Mouse (Mus musculus) MEL (cell line): Measurements from ENCODE around the gene Efcab5. TPM values are rescaled to one million over a fixed set of nuclear protein-coding genes. Genes with fewer than 3 reads are reported as not detected.

Experiments used
- DNase-seq: peaks from one replicate; pipeline ENCODE4 v3.0.0; 2011; ENCODE audit warnings: low read depth, low spot score
- H3K27ac ChIP-seq: 2 replicates; pipeline ENCODE4 v1.5.1; 2012; ENCODE audit warnings: low read depth, mild to moderate bottlenecking, control low read depth, low read length, moderate library complexity; ENCODE audit not compliant: control insufficient read depth
- H3K27me3 ChIP-seq, 2 experiments: fragments of 150-350 bp in 1 of 2; sonication (generic) in 1 of 2; 2 replicates each; pipeline ENCODE4 v1.6.1; 2012; ENCODE audit warnings: low read length in 2 of 2, mild to moderate bottlenecking in 2 of 2, improper control_type of control experiment in 1 of 2, moderate library complexity in 1 of 2; ENCODE audit not compliant: insufficient read depth in 2 of 2, control insufficient read depth in 1 of 2
- H3K36me3 ChIP-seq, 2 experiments: 2 replicates each; pipeline ENCODE4 v1.6.1; 2012 to 2014; ENCODE audit warnings: low read length in 2 of 2, improper control_type of control experiment in 1 of 2, inconsistent platforms in 1 of 2, mild to moderate bottlenecking in 1 of 2; ENCODE audit not compliant: insufficient read depth in 2 of 2, control insufficient read depth in 1 of 2
- H3K4me1 ChIP-seq, 2 experiments: fragments of 150-350 bp in 1 of 2; sonication (generic) in 1 of 2; 2 replicates each; pipeline ENCODE4 v1.6.1; 2012; ENCODE audit warnings: low read length in 2 of 2, improper control_type of control experiment in 1 of 2, mild to moderate bottlenecking in 1 of 2; ENCODE audit not compliant: insufficient read depth in 2 of 2, control insufficient read depth in 1 of 2
- H3K4me3 ChIP-seq, 2 experiments: fragments of 150-350 bp in 1 of 2; sonication (generic) in 1 of 2; 2 replicates each; pipeline ENCODE4 v1.5.1; 2012; ENCODE audit warnings: low read depth in 2 of 2, low read length in 2 of 2, mild to moderate bottlenecking in 2 of 2, moderate library complexity in 2 of 2, control low read depth in 1 of 2, improper control_type of control experiment in 1 of 2; ENCODE audit not compliant: control insufficient read depth in 1 of 2, insufficient read depth in 1 of 2
- H3K79me2 ChIP-seq: 2 replicates; pipeline ENCODE4 v1.6.1; 2012; ENCODE audit warnings: mild to moderate bottlenecking, low read length, moderate library complexity; ENCODE audit not compliant: control insufficient read depth, poor library complexity, insufficient read depth
- H3K9ac ChIP-seq: 2 replicates; pipeline ENCODE4 v1.6.1; 2012; ENCODE audit warnings: low read depth, mild to moderate bottlenecking, control low read depth, low read length, moderate library complexity; ENCODE audit not compliant: control insufficient read depth, poor library complexity, severe bottlenecking
- H3K9me3 ChIP-seq: fragments of 150-350 bp; sonication (generic); replicated peaks from 2 replicates; pipeline ENCODE4 v1.6.1; 2012; ENCODE audit warnings: mild to moderate bottlenecking, low read length, improper control_type of control experiment, moderate library complexity; ENCODE audit not compliant: insufficient read depth
- CHD2 ChIP-seq: IDR thresholded peaks from 2 replicates; pipeline ENCODE4 v1.6.1; 2011; ENCODE audit warnings: low read length, improper control_type of control experiment
- GATA1 ChIP-seq: IDR thresholded peaks from 2 replicates; pipeline ENCODE4 v1.6.1; 2011; ENCODE audit warnings: low read depth, low read length, improper control_type of control experiment
- MAFK ChIP-seq: IDR thresholded peaks from 2 replicates; pipeline ENCODE4 v1.6.1; 2011; ENCODE audit warnings: low read depth, mild to moderate bottlenecking, low read length, improper control_type of control experiment, borderline replicate concordance
- POLR2AphosphoS5 ChIP-seq: IDR thresholded peaks from 2 replicates; pipeline ENCODE4 v1.6.1; 2012; ENCODE audit warnings: low read depth, borderline replicate concordance, mild to moderate bottlenecking, inconsistent platforms, low read length, moderate library complexity, mixed read lengths
- SMC3 ChIP-seq: IDR thresholded peaks from 2 replicates; pipeline ENCODE4 v1.6.1; 2011; ENCODE audit warnings: low read depth, low read length, improper control_type of control experiment
- TCF12 ChIP-seq: IDR thresholded peaks from 2 replicates; pipeline ENCODE4 v1.6.1; 2014; ENCODE audit warnings: low read depth, mild to moderate bottlenecking, inconsistent platforms, low read length, improper control_type of control experiment, moderate library complexity
- ZC3H11A ChIP-seq: IDR thresholded peaks from 2 replicates; pipeline ENCODE4 v1.6.1; 2012; ENCODE audit warnings: low read depth, mild to moderate bottlenecking, inconsistent platforms, low read length, improper control_type of control experiment
- polyA plus RNA-seq, 2 experiments: library from polyadenylated mRNA; stranded (reverse) in 1 of 2; unstranded in 1 of 2; fragments of >175 nt in 1 of 2; fragments of >200 nt in 1 of 2; gene quantifications; 2 replicates each; pipeline versions ENCODE4 v1.2.1 to v1.2.4; 2012; ENCODE audit warnings: low replicate concordance in 2 of 2, low read depth in 1 of 2; ENCODE audit not compliant: insufficient read length in 2 of 2, insufficient read depth in 1 of 2, missing spikeins in 1 of 2
- total RNA-seq: library from RNA; depleted of rRNA; stranded (reverse); fragments of 300-350 nt; gene quantifications from 2 replicates; pipeline ENCODE4 v1.2.3, GENCODE M21; 2012; rRNA removed

Gene Efcab5
- total and polyA plus RNA-seq, 3 experiments, result 0.27 to 0.29 TPM; not detected in 1

DNA sequence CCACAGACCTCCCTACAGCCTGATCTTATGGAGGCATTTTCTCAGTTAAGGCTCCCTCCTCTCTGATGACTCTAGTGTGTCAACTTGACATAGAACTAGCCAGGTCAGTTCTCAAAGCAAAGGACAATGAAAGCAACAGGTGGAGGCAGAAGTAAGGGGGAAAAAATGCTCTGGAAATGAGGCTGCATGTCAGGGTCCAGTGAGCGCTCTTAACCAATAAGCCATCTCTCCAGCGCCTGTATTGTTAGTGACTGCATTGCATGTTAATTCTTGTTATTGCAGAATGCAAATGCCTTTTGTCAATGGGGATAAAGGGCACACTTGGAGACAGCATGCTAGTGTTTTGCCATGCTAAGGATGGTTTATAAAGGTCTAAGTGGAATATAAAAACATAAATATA lies 146.0 kb downstream of the Efcab5 start:
- no peaks in the 10 kb centered on the region for H3K79me2 ChIP-seq
- H3K27ac ChIP-seq, result no peak overlapping the region
- no peak for DNase-seq
- H3K9ac ChIP-seq, result no peak overlapping the region
- no peak overlapping the region for H3K4me3 ChIP-seq
- H3K27me3 ChIP-seq, result peaks cover 0 to 3% of the 10 kb centered on the region in 2 experiments; a peak in 3 of 4 replicates
- no peaks in the 10 kb centered on the region for H3K9me3 ChIP-seq
- no peaks in the 10 kb centered on the region for H3K4me1 ChIP-seq
- H3K36me3 ChIP-seq, result peaks cover 0 to 17% of the 10 kb centered on the region in 2 experiments; a peak in 2 of 4 replicates
- TF ChIP-seq CHD2 (no peak), SMC3 (no peak)

DNA sequence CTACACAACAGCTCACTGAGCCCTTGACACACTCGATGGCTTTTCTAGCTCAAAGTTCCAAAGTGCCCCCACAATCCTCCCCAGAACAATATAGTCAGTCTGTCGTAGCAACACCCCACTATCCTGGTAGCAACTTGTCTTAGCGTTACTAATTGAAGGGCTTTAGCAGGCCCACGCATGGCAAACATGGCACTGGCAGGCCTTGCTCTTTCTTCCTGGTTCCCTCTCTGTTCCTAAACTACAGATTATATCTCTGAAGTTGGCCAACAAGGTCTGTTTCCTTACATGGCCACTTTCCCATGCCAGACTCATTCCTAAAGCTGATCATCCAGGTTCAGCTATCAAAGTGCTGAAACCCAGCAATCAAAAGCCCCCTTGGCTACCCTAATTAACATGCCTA lies 146.9 kb downstream of the Efcab5 start:
- H3K9me3 ChIP-seq, result no peaks in the 10 kb centered on the region
- H3K4me3 ChIP-seq, result no peak overlapping the region
- TF ChIP-seq MAFK (no peak), POLR2AphosphoS5 (no peak), ZC3H11A (no peak), TCF12 (no peak), GATA1 (no peak)
- peaks cover 0 to 10% of the 10 kb centered on the region in 2 experiments; a peak in 2 of 4 replicates for H3K36me3 ChIP-seq
- DNase-seq, result no peak
- H3K9ac ChIP-seq, result no peak overlapping the region
- no peak overlapping the region for H3K27ac ChIP-seq
- peaks cover 0 to 7% of the 10 kb centered on the region in 2 experiments; a peak in 3 of 4 replicates for H3K27me3 ChIP-seq
- H3K4me1 ChIP-seq, result no peaks in the 10 kb centered on the region
- no peaks in the 10 kb centered on the region for H3K79me2 ChIP-seq

Other genes starting within 250 kb of the Efcab5 start
- not detected in 2 replicates for gene Slc6a4, start 190.4 kb downstream of the Efcab5 start, total RNA-seq
- gene Slc6a4, start 190.4 kb downstream of the Efcab5 start, polyA plus RNA-seq, result not detected
- gene Nsrp1, start 110.5 kb downstream of the Efcab5 start, total RNA-seq, result 21.0 and 21.5 TPM in 2 replicates
- 100 to 1,000 TPM in 1 of 2 experiments, 10 to 100 TPM in 1; 21.6 to 140 TPM for gene Nsrp1, start 110.5 kb downstream of the Efcab5 start, polyA plus RNA-seq
- gene Ssh2, start 27.3 kb upstream of the Efcab5 start, total RNA-seq, result 6.3 and 9.7 TPM in 2 replicates
- gene Ssh2, start 27.3 kb upstream of the Efcab5 start, polyA plus RNA-seq, result 10 to 100 TPM; 16.5 to 29.2 TPM